Mouse (Mus musculus) gastrocnemius, postnatal 25 days (tissue): Measurements from ENCODE around the gene Hspb7. TPM values are rescaled to one million over a fixed set of nuclear protein-coding genes. Genes with fewer than 3 reads are reported as not detected.

Experiments
- DNase-seq: peaks from one replicate; pipeline ENCODE4 v3.0.0; 2022
- total RNA-seq, 2 experiments: library from RNA; stranded (reverse); gene quantifications; 1 replicate in 1 of 2; 2 replicates in 1 of 2; pipeline ENCODE4 v1.2.3; 2021

Gene Hspb7
- total RNA-seq, 2 experiments from 2014 or later = 347 to 1,168 TPM

- no peak for DNase-seq
Measured at GRCm38 (mm10) chr4:141419398-141420191, 984 bp upstream of the Hspb7 start.

GRCm38 (mm10) chr4:141420886-141421285 lies 307 bp downstream of the Hspb7 start:
- DNase-seq = no peak

- peak; percentile 78 for DNase-seq
Measured at GRCm38 (mm10) chr4:141421423-141421822, 844 bp downstream of the Hspb7 start.

GRCm38 (mm10) chr4:141422841-141423240 lies 2.3 kb downstream of the Hspb7 start:
- DNase-seq = no peak

GRCm38 (mm10) chr4:141423288-141423687 lies 2.7 kb downstream of the Hspb7 start:
- peak; percentile 67 for DNase-seq

- no peak for DNase-seq
Measured at GRCm38 (mm10) chr4:141423691-141424431, 3.3 kb downstream of the Hspb7 start.

- peak; percentile 68 for DNase-seq
Measured at GRCm38 (mm10) chr4:141425484-141426479, 5.2 kb downstream of the Hspb7 start.

- no peak for DNase-seq
Measured at GRCm38 (mm10) chr4:141426796-141427745, 6.5 kb downstream of the Hspb7 start.

GRCm38 (mm10) chr4:141427921-141428320 lies 7.3 kb downstream of the Hspb7 start:
- DNase-seq = no peak

GRCm38 (mm10) chr4:141429381-141429780 lies 8.8 kb downstream of the Hspb7 start:
- DNase-seq = no peak

GRCm38 (mm10) chr4:141429847-141430246 lies 9.3 kb downstream of the Hspb7 start:
- no peak for DNase-seq

GRCm38 (mm10) chr4:141430997-141431396 lies 10.4 kb downstream of the Hspb7 start:
- DNase-seq = peak; percentile 52

GRCm38 (mm10) chr4:141432666-141433065 lies 12.1 kb downstream of the Hspb7 start:
- DNase-seq = no peak

GRCm38 (mm10) chr4:141433191-141433590 lies 12.6 kb downstream of the Hspb7 start:
- DNase-seq = no peak

GRCm38 (mm10) chr4:141435974-141436373 lies 15.4 kb downstream of the Hspb7 start, which contains the start of gene Srarp:
Gene Srarp (minus strand): TSS chr4:141436105.
- DNase-seq = no peak

GRCm38 (mm10) chr4:141439083-141439803 lies 18.7 kb downstream of the Hspb7 start:
- DNase-seq = no peak

GRCm38 (mm10) chr4:141440877-141441276 lies 20.3 kb downstream of the Hspb7 start:
- no peak for DNase-seq

GRCm38 (mm10) chr4:141443641-141444429 lies 23.3 kb downstream of the Hspb7 start:
- DNase-seq = no peak
